Mouse (Mus musculus) CH12.LX (cell line): Measurements from ENCODE around the gene Gpr155. TPM values are rescaled to one million over a fixed set of nuclear protein-coding genes. Genes with fewer than 3 reads are reported as not detected.
A peak's percentile ranks its signal among the peaks of the same experiment; 100 is the strongest.

Experiments used
- DNase-seq: peaks from one replicate; pipeline ENCODE4 v3.0.0-alpha.2; 2013; ENCODE audit errors: extremely low read depth
- H3K27ac ChIP-seq: 2 replicates; pipeline ENCODE4 v1.5.1; 2012; ENCODE audit warnings: low read depth, mild to moderate bottlenecking, control low read depth, moderate library complexity; ENCODE audit not compliant: insufficient read depth
- H3K27me3 ChIP-seq: replicated peaks from 2 replicates; pipeline ENCODE3; 2012; ENCODE audit warnings: inconsistent platforms
- H3K36me3 ChIP-seq, 2 experiments: replicated peaks in 1 of 2; 2 replicates each; pipeline versions ENCODE3 to v1.6.1; 2012; ENCODE audit warnings: inconsistent platforms in 1 of 2, low read length in 1 of 2, mild to moderate bottlenecking in 1 of 2, mixed read lengths in 1 of 2, moderate library complexity in 1 of 2; ENCODE audit not compliant: control insufficient read depth in 1 of 2, insufficient read depth in 1 of 2
- H3K4me1 ChIP-seq, 2 experiments: 2 replicates each; pipeline ENCODE4 v1.6.1; 2012; ENCODE audit warnings: inconsistent platforms in 1 of 2, moderate library complexity in 1 of 2; ENCODE audit not compliant: insufficient read depth in 2 of 2, control insufficient read depth in 1 of 2
- H3K4me2 ChIP-seq: 2 replicates; pipeline ENCODE4 v1.6.1; 2012; ENCODE audit warnings: low read depth, mild to moderate bottlenecking, control low read depth; ENCODE audit not compliant: poor library complexity, insufficient read depth, severe bottlenecking
- H3K4me3 ChIP-seq, 3 experiments: fragments of 150-350 bp in 1 of 3; sonication (generic) in 1 of 3; replicated peaks in 1 of 3; 2 replicates each; pipeline versions ENCODE3 to v1.5.1; 2011 to 2012; ENCODE audit warnings: low read depth in 2 of 3, low read length in 2 of 3, mild to moderate bottlenecking in 2 of 3, moderate library complexity in 2 of 3, control low read depth in 1 of 3, improper control_type of control experiment in 1 of 3, inconsistent platforms in 1 of 3, mixed read lengths in 1 of 3; ENCODE audit not compliant: poor library complexity in 1 of 3
- H3K79me2 ChIP-seq: replicated peaks from 2 replicates; pipeline ENCODE4 v1.6.1; 2012; ENCODE audit warnings: mild to moderate bottlenecking, moderate library complexity; ENCODE audit not compliant: control insufficient read depth, poor library complexity, insufficient read depth, severe bottlenecking; ENCODE audit errors: extremely low read depth
- H3K9ac ChIP-seq: 2 replicates; pipeline ENCODE4 v1.6.1; 2012; ENCODE audit warnings: low read depth, mild to moderate bottlenecking, control low read depth, moderate library complexity; ENCODE audit not compliant: insufficient read depth
- H3K9me3 ChIP-seq: replicated peaks from 2 replicates; pipeline ENCODE3; 2012; ENCODE audit warnings: low read length, inconsistent platforms, mixed read lengths
- BHLHE40 ChIP-seq: IDR thresholded peaks from 2 replicates; pipeline ENCODE4 v1.6.1; 2011; ENCODE audit warnings: mild to moderate bottlenecking, low read depth, low read length, improper control_type of control experiment
- CHD1 ChIP-seq: IDR thresholded peaks from 2 replicates; pipeline ENCODE4 v1.6.1; 2012; ENCODE audit warnings: low read depth, low read length, improper control_type of control experiment, inconsistent platforms
- CHD2 ChIP-seq: IDR thresholded peaks from 2 replicates; pipeline ENCODE4 v1.6.1; 2011; ENCODE audit warnings: low read length, improper control_type of control experiment
- CTCF ChIP-seq, 2 experiments: IDR thresholded peaks in 1 of 2; conservative IDR thresholded peaks in 1 of 2; 2 replicates each; pipeline ENCODE4 v1.5.1; 2011 to 2012; ENCODE audit warnings: low read depth in 2 of 2, low read length in 2 of 2, improper control_type of control experiment in 1 of 2, inconsistent platforms in 1 of 2, mild to moderate bottlenecking in 1 of 2, moderate library complexity in 1 of 2
- E2F4 ChIP-seq: IDR thresholded peaks from 2 replicates; pipeline ENCODE4 v1.6.1; 2011; ENCODE audit warnings: low read depth, low read length, improper control_type of control experiment; ENCODE audit not compliant: insufficient replicate concordance
- ELF1 ChIP-seq: IDR thresholded peaks from 2 replicates; pipeline ENCODE4 v1.6.1; 2014; ENCODE audit warnings: low read depth, mild to moderate bottlenecking, inconsistent platforms, low read length, improper control_type of control experiment
- EP300 ChIP-seq: IDR thresholded peaks from 2 replicates; pipeline ENCODE4 v1.6.1; 2011; ENCODE audit warnings: low read length, improper control_type of control experiment
- ETS1 ChIP-seq: conservative IDR thresholded peaks from 2 replicates; pipeline ENCODE4 v1.6.1; 2012; ENCODE audit warnings: low read depth, mild to moderate bottlenecking, inconsistent platforms, low read length, improper control_type of control experiment, moderate library complexity
- GABPA ChIP-seq: IDR thresholded peaks from 2 replicates; pipeline ENCODE4 v1.6.1; 2012; ENCODE audit warnings: low read depth, low read length, improper control_type of control experiment, inconsistent platforms; ENCODE audit not compliant: insufficient replicate concordance
- HCFC1 ChIP-seq: IDR thresholded peaks from 2 replicates; pipeline ENCODE4 v1.6.1; 2012; ENCODE audit warnings: low read depth, mild to moderate bottlenecking, inconsistent platforms, low read length, improper control_type of control experiment
- IRF4 ChIP-seq: IDR thresholded peaks from 2 replicates; pipeline ENCODE4 v1.6.1; 2014; ENCODE audit warnings: low read depth, mild to moderate bottlenecking, inconsistent platforms, low read length, improper control_type of control experiment
- KAT2A ChIP-seq: IDR thresholded peaks from 2 replicates; pipeline ENCODE4 v1.6.1; 2012; ENCODE audit warnings: low read length, improper control_type of control experiment, inconsistent platforms; ENCODE audit not compliant: insufficient replicate concordance
- MAX ChIP-seq: IDR thresholded peaks from 2 replicates; pipeline ENCODE4 v1.6.1; 2011; ENCODE audit warnings: low read length, improper control_type of control experiment
- MAZ ChIP-seq: IDR thresholded peaks from 2 replicates; pipeline ENCODE4 v1.6.1; 2012; ENCODE audit warnings: low read depth, mild to moderate bottlenecking, inconsistent platforms, low read length, improper control_type of control experiment, moderate library complexity
- MEF2A ChIP-seq: IDR thresholded peaks from 2 replicates; pipeline ENCODE4 v1.6.1; 2014; ENCODE audit warnings: low read depth, mild to moderate bottlenecking, inconsistent platforms, low read length, improper control_type of control experiment, borderline replicate concordance
- MXI1 ChIP-seq: IDR thresholded peaks from 2 replicates; pipeline ENCODE4 v1.6.1; 2011; ENCODE audit warnings: mild to moderate bottlenecking, low read depth, low read length, improper control_type of control experiment
- NELFE ChIP-seq: IDR thresholded peaks from 2 replicates; pipeline ENCODE4 v1.6.1; 2011; ENCODE audit warnings: low read depth, low read length, improper control_type of control experiment
- NRF1 ChIP-seq: IDR thresholded peaks from 2 replicates; pipeline ENCODE4 v1.6.1; 2014; ENCODE audit warnings: low read depth, mild to moderate bottlenecking, inconsistent platforms, low read length, improper control_type of control experiment, moderate library complexity
- PAX5 ChIP-seq: IDR thresholded peaks from 2 replicates; pipeline ENCODE4 v1.6.1; 2012; ENCODE audit warnings: low read length, inconsistent platforms, mixed read lengths
- POLR2A ChIP-seq: IDR thresholded peaks from 2 replicates; pipeline ENCODE4 v1.6.1; 2011; ENCODE audit warnings: low read depth, mild to moderate bottlenecking, improper control_type of control experiment, low read length
- POLR2AphosphoS2 ChIP-seq: IDR thresholded peaks from 2 replicates; pipeline ENCODE4 v1.6.1; 2011; ENCODE audit warnings: low read depth, low read length, improper control_type of control experiment
- RCOR1 ChIP-seq: conservative IDR thresholded peaks from 2 replicates; pipeline ENCODE4 v1.6.1; 2012; ENCODE audit warnings: low read depth, mild to moderate bottlenecking, inconsistent platforms, low read length, improper control_type of control experiment
- SIN3A ChIP-seq: IDR thresholded peaks from 2 replicates; pipeline ENCODE4 v1.6.1; 2012; ENCODE audit warnings: low read length, improper control_type of control experiment, inconsistent platforms
- SMC3 ChIP-seq: IDR thresholded peaks from 2 replicates; pipeline ENCODE4 v1.6.1; 2011; ENCODE audit warnings: low read depth, low read length, improper control_type of control experiment
- TBP ChIP-seq: conservative IDR thresholded peaks from 2 replicates; pipeline ENCODE4 v1.6.1; 2011; ENCODE audit warnings: low read depth, low read length, improper control_type of control experiment
- TCF12 ChIP-seq: IDR thresholded peaks from 2 replicates; pipeline ENCODE4 v1.6.1; 2014; ENCODE audit warnings: low read depth, mild to moderate bottlenecking, inconsistent platforms, low read length, improper control_type of control experiment
- USF1 ChIP-seq: IDR thresholded peaks from 2 replicates; pipeline ENCODE4 v1.6.1; 2014; ENCODE audit warnings: low read depth, mild to moderate bottlenecking, inconsistent platforms, low read length, improper control_type of control experiment
- USF2 ChIP-seq: conservative IDR thresholded peaks from 2 replicates; pipeline ENCODE4 v1.6.1; 2011; ENCODE audit warnings: low read depth, low read length, improper control_type of control experiment
- ZKSCAN1 ChIP-seq: IDR thresholded peaks from 2 replicates; pipeline ENCODE4 v1.6.1; 2012; ENCODE audit warnings: low read depth, inconsistent platforms, low read length, improper control_type of control experiment, borderline replicate concordance
- ZMIZ1 ChIP-seq: IDR thresholded peaks from 2 replicates; pipeline ENCODE4 v1.6.1; 2012; ENCODE audit warnings: low read depth, mild to moderate bottlenecking, inconsistent platforms, low read length, improper control_type of control experiment
- ZNF384 ChIP-seq: IDR thresholded peaks from 2 replicates; pipeline ENCODE4 v1.6.1; 2012; ENCODE audit warnings: low read depth, low read length, improper control_type of control experiment, inconsistent platforms
- dilution Hi-C: fragments of 300-500 bp; cut with MboI; formaldehyde crosslinking; loops from 2 replicates; pipeline ENCODE4 v1.14.3; 2020; ENCODE audit warnings: low sequenced_read_pairs; ENCODE audit not compliant: extremely low pct_unique_long_range_greater_than_20kb, extremely low pct_ligation_motif_present
- in situ Hi-C: fragments of 300-500 bp; cut with MboI; formaldehyde crosslinking; loops from 3 replicates; pipeline ENCODE4 v1.14.3; 2019; ENCODE audit warnings: low sequenced_read_pairs, low pct_ligation_motif_present, low pct_unique_long_range_greater_than_20kb, mixed read lengths
- polyA plus RNA-seq: library from polyadenylated mRNA; unstranded; fragments of >175 nt; gene quantifications from 2 replicates; pipeline ENCODE4 v1.2.1, GENCODE M21; 2012; ENCODE audit warnings: low read depth; ENCODE audit not compliant: insufficient read length
- total RNA-seq, 2 experiments: library from RNA; depleted of rRNA; stranded (reverse); fragments of 300-350 nt in 1 of 2; fragments of >200 nt in 1 of 2; gene quantifications; 2 replicates each; pipeline ENCODE4 v1.2.3; 2012 to 2014

Gene Gpr155
- 3.2 and 4.4 TPM in 2 replicates for total RNA-seq (2012; rRNA removed)
- total RNA-seq (2014; rRNA removed): 3.0 and 4.4 TPM in 2 replicates
- 4.0 and 5.7 TPM in 2 replicates for polyA plus RNA-seq

DNA sequence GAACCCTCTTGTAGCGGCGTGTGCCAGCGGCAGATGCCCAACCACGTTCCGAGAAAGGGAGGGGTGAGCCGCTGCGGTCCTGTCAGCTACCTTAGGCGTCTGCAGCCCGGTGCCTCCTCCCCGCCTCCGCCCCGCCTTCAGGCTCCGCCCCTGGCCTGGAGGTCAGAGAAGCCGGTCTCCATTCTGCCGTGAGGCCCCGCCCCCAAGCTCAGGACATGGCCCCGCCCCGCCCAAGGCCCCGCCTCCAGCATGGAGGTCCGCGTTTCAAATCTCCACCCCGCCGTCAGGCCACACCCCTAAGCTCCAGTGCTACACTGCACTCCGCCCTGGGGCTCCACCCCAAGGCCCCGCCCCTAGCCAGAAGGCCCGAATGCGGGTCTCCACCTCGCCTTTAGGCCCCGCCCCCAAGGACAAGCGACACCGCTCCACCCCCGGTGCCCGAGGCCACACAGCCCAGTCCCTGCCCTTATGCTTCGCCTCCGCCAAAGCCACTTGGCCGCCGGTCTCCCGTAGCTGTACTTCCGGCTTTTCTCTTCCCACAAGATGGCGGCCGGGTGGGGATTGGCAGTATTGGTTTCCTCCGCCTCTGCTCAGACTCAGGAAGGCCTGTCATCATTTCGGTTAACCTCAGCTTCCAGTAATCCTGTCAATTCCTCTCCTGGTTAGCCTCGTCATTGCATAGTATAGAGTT, at the start of gene Gpr155:
Gene Gpr155 (minus strand): TSS at position 217 of the 691 bp plus-strand sequence.
- in situ Hi-C loops (no loop called here), dilution Hi-C loops (no loop called here)
- H3K4me2 ChIP-seq: peak within 1 kb of the TSS; percentile 75
- DNase-seq: peak; percentile 99
- H3K9me3 ChIP-seq: no peaks in the 10 kb centered on the region
- no peaks in the 10 kb centered on the region; the same call in 1 of the 2 replicates for H3K79me2 ChIP-seq
- H3K4me1 ChIP-seq: peaks cover 5 to 40% of the 10 kb centered on the region in 2 experiments; a peak in 3 of 4 replicates
- H3K9ac ChIP-seq: peak within 1 kb of the TSS; percentile 91
- TF ChIP-seq ETS1: peak; percentile 22; the same call in 1 of the 2 replicates
- TF ChIP-seq MXI1: peak; percentile 79; the same call in 1 of the 2 replicates
- TF ChIP-seq RCOR1: no peak
- no peak for TF ChIP-seq CHD1
- TF ChIP-seq MAZ: peak; percentile 27; the same call in 1 of the 2 replicates
- no peak for TF ChIP-seq USF1
- TF ChIP-seq TCF12: peak; percentile 99
- peak; percentile 50 for TF ChIP-seq IRF4
- peak; percentile 96 for TF ChIP-seq ELF1
- peak; percentile 91 for TF ChIP-seq POLR2A
- TF ChIP-seq PAX5: no peak
- peak; percentile 39; the same call in 1 of the 2 replicates for TF ChIP-seq NRF1
- peak; percentile 65; the same call in 1 of the 2 replicates for TF ChIP-seq KAT2A
- no peak for TF ChIP-seq GABPA
- TF ChIP-seq ZKSCAN1: no peak
- TF ChIP-seq SMC3: no peak
- no peak for TF ChIP-seq ZNF384
- no peak; the same call in 1 of the 2 replicates for TF ChIP-seq USF2
- no peak for TF ChIP-seq EP300
- TF ChIP-seq HCFC1: peak; percentile 74
- TF ChIP-seq CHD2: no peak
- TF ChIP-seq POLR2AphosphoS2: peak; percentile 83
- 0 out of 2 replicates have a peak, but pooled peaks have one; percentile 44 for TF ChIP-seq MEF2A
- TF ChIP-seq ZMIZ1: peak; percentile 90
- no peak for TF ChIP-seq CTCF (conservative IDR thresholded peaks at IDR 0.05 in 1 of 2, IDR thresholded peaks at IDR 0.05 in 1 of 2; ENCODE audit: low read depth in 2 of 2, low read length in 2 of 2)
- peak; percentile 88 for TF ChIP-seq TBP
- TF ChIP-seq E2F4: no peak
- TF ChIP-seq SIN3A: peak; percentile 63; the same call in 1 of the 2 replicates
- 0 out of 2 replicates have a peak, but pooled peaks have one; percentile 5 for TF ChIP-seq BHLHE40
- peak; percentile 97 for TF ChIP-seq NELFE
- TF ChIP-seq MAX: peak; percentile 24; the same call in 1 of the 2 replicates
- H3K27me3 ChIP-seq: no peaks in the 10 kb centered on the region
- peak within 1 kb of the TSS; percentile 66 to 88 (median 82) for H3K4me3 ChIP-seq
- no peak within 1 kb of the TSS for H3K27ac ChIP-seq
- peaks cover 2 to 20% of the 10 kb centered on the region in 2 experiments for H3K36me3 ChIP-seq
